Mouse (Mus musculus): ENCODE data around the gene Eif4a1. TPM values are rescaled to one million over a fixed set of nuclear protein-coding genes. Genes with fewer than 3 reads are reported as not detected.

Gene Eif4a1
- total and polyA plus RNA-seq, 3 experiments = 114 to 1,689 (median 634) TPM

DNA sequence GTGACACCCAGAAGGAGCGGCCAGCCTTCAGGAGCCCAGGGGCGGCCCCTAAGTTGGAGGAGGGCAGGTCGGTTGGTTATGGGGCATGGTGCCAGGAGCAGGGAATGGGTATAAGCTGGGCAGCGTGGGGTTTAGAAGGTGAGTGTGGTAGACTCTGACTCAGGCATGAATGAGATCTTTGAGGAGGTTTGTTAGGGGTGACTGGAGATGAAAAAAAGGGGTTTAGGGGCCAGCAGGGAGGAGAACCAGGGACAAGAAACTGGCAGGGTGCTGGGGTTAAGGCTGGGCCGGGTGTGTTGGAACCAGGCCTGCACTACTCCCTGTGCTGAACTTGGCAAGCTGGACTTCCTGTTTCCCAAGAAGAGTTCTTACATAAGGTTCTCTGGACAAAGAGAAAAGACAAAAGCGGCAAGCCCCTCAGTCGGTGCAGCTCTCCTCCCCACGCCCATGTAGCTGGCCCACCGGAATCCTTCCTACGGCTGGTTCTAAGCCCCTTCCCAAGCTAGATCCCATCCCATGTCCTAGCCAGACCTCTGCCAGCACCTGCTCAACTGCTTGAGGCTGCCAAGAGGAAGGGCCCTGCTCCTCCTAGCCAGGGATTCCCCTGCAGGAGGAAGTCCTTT, 13.4 kb upstream of the Eif4a1 start, which contains the start of gene Tnfsf13:
Gene Tnfsf13, minus strand, starts transcription at position 259 of the 623 bp plus-strand sequence.
- H3K4me3 ChIP-seq (ENCODE audit: control insufficient read depth in 1 of 2, insufficient read depth in 1 of 2, low read depth in 2 of 2, low read length in 2 of 2) = no peak within 1 kb of the TSS
- peaks cover 12% of the 10 kb centered on the region for H3K79me2 ChIP-seq (ENCODE audit: control insufficient read depth, insufficient read depth, low read length, poor library complexity)
- no peak within 1 kb of the TSS for H3K27ac ChIP-seq (ENCODE audit: control insufficient read depth, low read depth, low read length)
- H3K36me3 ChIP-seq (ENCODE audit: control insufficient read depth in 1 of 2, insufficient read depth in 2 of 2, low read length in 2 of 2) = peaks cover 0 to 7% of the 10 kb centered on the region in 2 experiments; a peak in 2 of 4 replicates
- H3K4me1 ChIP-seq (ENCODE audit: control insufficient read depth in 1 of 2, insufficient read depth in 2 of 2, low read length in 2 of 2) = peaks cover 3 to 9% of the 10 kb centered on the region in 2 experiments; a peak in 3 of 4 replicates
- H3K27me3 ChIP-seq (ENCODE audit: control insufficient read depth in 1 of 2, insufficient read depth in 2 of 2, low read length in 2 of 2) = no peaks in the 10 kb centered on the region
- TF ChIP-seq GATA1 (IDR thresholded peaks at IDR 0.05; ENCODE audit: low read depth, low read length) (no peak), USF1 (IDR thresholded peaks at IDR 0.05; ENCODE audit: low read depth, low read length) (no peak)
- peak within 1 kb of the TSS; percentile 9; the same call in 1 of the 2 replicates for H3K9ac ChIP-seq (ENCODE audit: control insufficient read depth, low read depth, low read length, poor library complexity, severe bottlenecking)
- peak; percentile 52 for DNase-seq (ENCODE audit: low read depth, low spot score)
- H3K9me3 ChIP-seq (replicated peaks; ENCODE audit: insufficient read depth, low read length) = no peaks in the 10 kb centered on the region

DNA sequence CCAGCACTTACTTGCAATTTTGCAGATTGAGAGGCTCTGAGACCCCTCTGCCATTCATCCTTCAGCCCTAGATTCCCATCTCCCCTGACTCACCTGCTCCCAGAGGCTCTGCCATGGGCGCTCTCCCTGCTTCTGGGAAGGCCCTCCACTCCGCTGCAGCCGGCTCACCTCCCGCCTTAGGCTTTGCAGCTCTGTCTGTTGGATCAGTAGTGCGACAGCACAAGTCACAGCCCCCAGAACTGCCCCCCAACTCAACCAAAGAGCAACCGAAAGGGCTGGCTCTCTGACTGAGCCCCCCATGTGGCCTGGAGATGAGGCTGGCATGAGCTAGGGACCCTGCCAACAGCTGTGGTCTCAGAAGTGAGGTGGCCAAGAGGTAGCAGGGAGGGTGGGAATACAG, 12.7 kb upstream of the Eif4a1 start:
- H3K4me1 ChIP-seq (ENCODE audit: control insufficient read depth in 1 of 2, insufficient read depth in 2 of 2, low read length in 2 of 2) = peaks cover 4 to 12% of the 10 kb centered on the region in 2 experiments; a peak in 3 of 4 replicates
- no peak overlapping the region for H3K9ac ChIP-seq (ENCODE audit: control insufficient read depth, low read depth, low read length, poor library complexity, severe bottlenecking)

DNA sequence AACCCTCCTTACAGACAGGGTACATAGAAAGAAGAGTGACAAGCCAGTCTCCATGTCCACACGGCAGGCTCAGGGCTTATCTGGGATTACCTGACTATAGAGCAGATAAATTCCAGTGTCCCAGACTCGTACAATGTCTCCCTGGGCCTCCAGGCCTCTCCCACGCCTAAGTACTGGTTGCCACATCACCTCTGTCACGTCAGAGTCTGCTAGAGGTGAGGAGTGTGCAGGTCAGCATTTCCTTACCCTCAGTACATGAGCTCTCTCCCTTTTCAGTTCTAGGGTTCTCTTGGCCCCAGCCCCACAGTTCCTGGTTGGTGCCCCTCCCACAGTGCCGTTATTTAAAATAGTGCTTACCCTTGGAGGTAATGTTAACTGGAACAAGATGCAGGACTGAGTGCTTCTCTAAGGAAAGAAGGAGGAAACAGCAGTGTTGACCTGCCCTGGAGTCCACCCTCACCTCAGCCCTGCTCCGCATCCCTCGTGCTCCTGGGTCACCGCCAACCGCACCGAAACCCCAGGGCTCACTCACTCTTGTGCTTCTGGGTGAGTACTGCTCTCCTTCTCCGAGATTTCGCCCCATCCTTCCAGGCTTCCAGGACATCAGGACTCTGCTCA, 12.0 kb upstream of the Eif4a1 start:
- no peaks in the 10 kb centered on the region for H3K27me3 ChIP-seq (ENCODE audit: control insufficient read depth in 1 of 2, insufficient read depth in 2 of 2, low read length in 2 of 2)
- H3K27ac ChIP-seq (ENCODE audit: control insufficient read depth, low read depth, low read length) = no peak overlapping the region
- DNase-seq (ENCODE audit: low read depth, low spot score) = no peak
- H3K79me2 ChIP-seq (ENCODE audit: control insufficient read depth, insufficient read depth, low read length, poor library complexity) = peaks cover 22% of the 10 kb centered on the region
- H3K9me3 ChIP-seq (replicated peaks; ENCODE audit: insufficient read depth, low read length) = no peaks in the 10 kb centered on the region
- no peak overlapping the region for H3K4me3 ChIP-seq (ENCODE audit: control insufficient read depth in 1 of 2, insufficient read depth in 1 of 2, low read depth in 2 of 2, low read length in 2 of 2)
- no peak overlapping the region for H3K9ac ChIP-seq (ENCODE audit: control insufficient read depth, low read depth, low read length, poor library complexity, severe bottlenecking)
- H3K36me3 ChIP-seq (ENCODE audit: control insufficient read depth in 1 of 2, insufficient read depth in 2 of 2, low read length in 2 of 2) = peaks cover 4 to 14% of the 10 kb centered on the region in 2 experiments; a peak in 3 of 4 replicates
- H3K4me1 ChIP-seq (ENCODE audit: control insufficient read depth in 1 of 2, insufficient read depth in 2 of 2, low read length in 2 of 2) = peaks cover 6 to 12% of the 10 kb centered on the region in 2 experiments; a peak in 3 of 4 replicates
- no peak for TF ChIP-seq CHD1 (IDR thresholded peaks at IDR 0.05; ENCODE audit: low read depth, low read length)
- no peak for TF ChIP-seq TBP (IDR thresholded peaks at IDR 0.05; ENCODE audit: low read depth, low read length)
- TF ChIP-seq ZKSCAN1 (IDR thresholded peaks at IDR 0.05; ENCODE audit: low read depth, low read length) = no peak
- TF ChIP-seq E2F4 (IDR thresholded peaks at IDR 0.05; ENCODE audit: borderline replicate concordance, low read depth, low read length) = no peak
- no peak for TF ChIP-seq TCF12 (IDR thresholded peaks at IDR 0.05; ENCODE audit: low read depth, low read length)
- TF ChIP-seq RCOR1 (IDR thresholded peaks at IDR 0.05; ENCODE audit: low read depth, low read length) = no peak
- no peak for TF ChIP-seq ELF1 (IDR thresholded peaks at IDR 0.05; ENCODE audit: low read depth, low read length)
- TF ChIP-seq GATA1 (IDR thresholded peaks at IDR 0.05; ENCODE audit: low read depth, low read length) = no peak
- no peak for TF ChIP-seq USF1 (IDR thresholded peaks at IDR 0.05; ENCODE audit: low read depth, low read length)
- no peak for TF ChIP-seq KAT2A (conservative IDR thresholded peaks at IDR 0.05; ENCODE audit: low read depth, low read length)
- no peak for TF ChIP-seq ZNF384 (IDR thresholded peaks at IDR 0.05; ENCODE audit: low read depth, low read length)
- TF ChIP-seq GABPA (IDR thresholded peaks at IDR 0.05; ENCODE audit: low read depth, low read length) = no peak
- TF ChIP-seq MAX (IDR thresholded peaks at IDR 0.05; ENCODE audit: low read length) = no peak
- TF ChIP-seq HCFC1 (IDR thresholded peaks at IDR 0.05; ENCODE audit: low read depth, low read length) = no peak
- TF ChIP-seq MAZ (IDR thresholded peaks at IDR 0.05; ENCODE audit: low read depth, low read length) = no peak
- TF ChIP-seq MEF2A (IDR thresholded peaks at IDR 0.05; ENCODE audit: extremely low read depth, insufficient replicate concordance, low read depth, low read length, poor library complexity, severe bottlenecking) = no peak

More for the DNA sequence above, 12.7 kb upstream of the Eif4a1 start:
- TF ChIP-seq MYC (IDR thresholded peaks at IDR 0.05; ENCODE audit: low read depth, low read length) (no peak), CTCF (IDR thresholded peaks at IDR 0.05 in 2 of 3, conservative IDR thresholded peaks at IDR 0.05 in 1 of 3; ENCODE audit: control insufficient read depth in 1 of 3, insufficient read depth in 1 of 3, low read depth in 2 of 3, low read length in 3 of 3, poor library complexity in 1 of 3, severe bottlenecking in 1 of 3) (no peak), ZKSCAN1 (IDR thresholded peaks at IDR 0.05; ENCODE audit: low read depth, low read length) (no peak), SIN3A (IDR thresholded peaks at IDR 0.05; ENCODE audit: low read length) (no peak), ELF1 (IDR thresholded peaks at IDR 0.05; ENCODE audit: low read depth, low read length) (no peak), UBTF (IDR thresholded peaks at IDR 0.05; ENCODE audit: borderline replicate concordance, insufficient read depth, low read depth, low read length) (no peak), SMC3 (IDR thresholded peaks at IDR 0.05; ENCODE audit: low read depth, low read length) (no peak), EP300 (IDR thresholded peaks at IDR 0.05; ENCODE audit: low read depth in 1 of 2, low read length in 2 of 2) (no peak), KAT2A (conservative IDR thresholded peaks at IDR 0.05; ENCODE audit: low read depth, low read length) (no peak), ZC3H11A (IDR thresholded peaks at IDR 0.05; ENCODE audit: low read depth, low read length) (no peak), TAL1 (IDR thresholded peaks at IDR 0.05; ENCODE audit: low read length) (no peak), USF2 (IDR thresholded peaks at IDR 0.05; ENCODE audit: borderline replicate concordance in 1 of 2, insufficient read depth in 1 of 2, low read depth in 1 of 2, low read length in 2 of 2) (no peak), MAZ (IDR thresholded peaks at IDR 0.05; ENCODE audit: low read depth, low read length) (no peak), ZMIZ1 (IDR thresholded peaks at IDR 0.05; ENCODE audit: low read depth, low read length) (no peak), MXI1 (IDR thresholded peaks at IDR 0.05; ENCODE audit: low read depth, low read length) (no peak), E2F4 (IDR thresholded peaks at IDR 0.05; ENCODE audit: borderline replicate concordance, low read depth, low read length) (no peak), POLR2AphosphoS5 (IDR thresholded peaks at IDR 0.05; ENCODE audit: borderline replicate concordance, low read depth, low read length) (no peak), MAFK (IDR thresholded peaks at IDR 0.05; ENCODE audit: borderline replicate concordance, low read depth, low read length) (no peak)
- H3K79me2 ChIP-seq (ENCODE audit: control insufficient read depth, insufficient read depth, low read length, poor library complexity) = peaks cover 20% of the 10 kb centered on the region
- DNase-seq (ENCODE audit: low read depth, low spot score) = no peak
- H3K27ac ChIP-seq (ENCODE audit: control insufficient read depth, low read depth, low read length) = no peak overlapping the region
- H3K9me3 ChIP-seq (replicated peaks; ENCODE audit: insufficient read depth, low read length) = no peaks in the 10 kb centered on the region
- no peak overlapping the region for H3K4me3 ChIP-seq (ENCODE audit: control insufficient read depth in 1 of 2, insufficient read depth in 1 of 2, low read depth in 2 of 2, low read length in 2 of 2)
- no peaks in the 10 kb centered on the region for H3K27me3 ChIP-seq (ENCODE audit: control insufficient read depth in 1 of 2, insufficient read depth in 2 of 2, low read length in 2 of 2)
- peaks cover 0 to 11% of the 10 kb centered on the region in 2 experiments; a peak in 2 of 4 replicates for H3K36me3 ChIP-seq (ENCODE audit: control insufficient read depth in 1 of 2, insufficient read depth in 2 of 2, low read length in 2 of 2)

All from MEL (cell line).